Mouse (Mus musculus): Measurements from ENCODE around the gene Ankmy1.

GRCm38 (mm10) chr1:92921496-92921895 is 18.8 kb upstream of the Ankmy1 start:
- TF ChIP-seq CTCF (conservative IDR thresholded peaks at IDR 0.05; ENCODE audit: low read length) (no peak), NANOG (IDR thresholded peaks at IDR 0.05; ENCODE audit: borderline replicate concordance, low read length) (no peak)
